Mouse (Mus musculus): Measurements from ENCODE around the gene Acot1. TPM values are rescaled to one million over a fixed set of nuclear protein-coding genes. Genes with fewer than 3 reads are reported as not detected.
"Not testable (repeated sequence)": the region's sequence is repeated elsewhere in the genome, so short reads cannot be mapped to it uniquely, and the experiment has no call there.

Gene Acot1
- polyA plus RNA-seq, 1 experiment from 2014 or later, result 267 TPM

GRCm38 (mm10) chr12:84030659-84031332, 21.5 kb downstream of the Acot1 start:
- peak; percentile 94 for TF ChIP-seq CTCF (IDR thresholded peaks at IDR 0.05; ENCODE audit: low read depth)
- ATAC-seq, result peak; percentile 78
- H3K9ac ChIP-seq (ENCODE audit: low read depth, low read length), result no peak overlapping the region
- H3K4me2 ChIP-seq (replicated peaks; ENCODE audit: low read depth), result no peak overlapping the region
- no peak overlapping the region for H3K4me3 ChIP-seq (ENCODE audit: low read depth, low read length)
- no peaks in the 10 kb centered on the region for H3K9me3 ChIP-seq (ENCODE audit: control insufficient read depth)
- no peaks in the 10 kb centered on the region for H3K36me3 ChIP-seq (ENCODE audit: control insufficient read depth, insufficient read depth)
- H3K4me1 ChIP-seq (replicated peaks; ENCODE audit: control insufficient read depth, insufficient read depth, low read length), result no peaks in the 10 kb centered on the region
- no peak overlapping the region for H3K27ac ChIP-seq (ENCODE audit: low read depth, low read length)
- H3K27me3 ChIP-seq (replicated peaks; ENCODE audit: control insufficient read depth, insufficient read depth, low read length), result no peaks in the 10 kb centered on the region
- WGBS, result 42% methylated on average over 4 of the region's 4 CpGs

GRCm38 (mm10) chr12:84032854-84033253, 23.6 kb downstream of the Acot1 start:
- WGBS, result 58% methylated on average over 4 of the region's 4 CpGs
- no peaks in the 10 kb centered on the region for H3K27me3 ChIP-seq (replicated peaks; ENCODE audit: control insufficient read depth, insufficient read depth, low read length)
- no peak overlapping the region for H3K9ac ChIP-seq (ENCODE audit: low read depth, low read length)

GRCm38 (mm10) chr12:84033302-84033701, 24.0 kb downstream of the Acot1 start:
- 65% methylated on average over 2 of the region's 2 CpGs for WGBS
- peak overlapping the region; percentile 46; the same call in 1 of the 2 replicates for H3K27ac ChIP-seq (ENCODE audit: low read depth, low read length)
- ATAC-seq; H3K9me3 ChIP-seq (ENCODE audit: control insufficient read depth); H3K9ac ChIP-seq (ENCODE audit: low read depth, low read length); H3K27me3 ChIP-seq (replicated peaks; ENCODE audit: control insufficient read depth, insufficient read depth, low read length); H3K4me3 ChIP-seq (ENCODE audit: low read depth, low read length); H3K36me3 ChIP-seq (ENCODE audit: control insufficient read depth, insufficient read depth); H3K4me1 ChIP-seq (replicated peaks; ENCODE audit: control insufficient read depth, insufficient read depth, low read length); H3K4me2 ChIP-seq (replicated peaks; ENCODE audit: low read depth): not testable (repeated sequence)

More at GRCm38 (mm10) chr12:84032854-84033253, 23.6 kb downstream of the Acot1 start:
- Histone ChIP-seq H3K4me1 (replicated peaks; ENCODE audit: control insufficient read depth, insufficient read depth, low read length) (no peaks in the 10 kb centered on the region), H3K4me2 (replicated peaks; ENCODE audit: low read depth) (no peak overlapping the region), H3K4me3 (ENCODE audit: low read depth, low read length) (no peak overlapping the region), H3K27ac (ENCODE audit: low read depth, low read length) (peak overlapping the region; percentile 46; the same call in 1 of the 2 replicates), H3K36me3 (ENCODE audit: control insufficient read depth, insufficient read depth) (no peaks in the 10 kb centered on the region), H3K9me3 (ENCODE audit: control insufficient read depth) (no peaks in the 10 kb centered on the region)
- ATAC-seq, result no peak
- TF ChIP-seq CTCF (IDR thresholded peaks at IDR 0.05; ENCODE audit: low read depth), result no peak

GRCm38 (mm10) chr12:84034108-84034507, 24.8 kb downstream of the Acot1 start:
- Histone ChIP-seq H3K4me3 (ENCODE audit: low read depth, low read length) (no peak overlapping the region), H3K27ac (ENCODE audit: low read depth, low read length) (no peak overlapping the region), H3K4me1 (replicated peaks; ENCODE audit: control insufficient read depth, insufficient read depth, low read length) (no peaks in the 10 kb centered on the region), H3K4me2 (replicated peaks; ENCODE audit: low read depth) (no peak overlapping the region), H3K27me3 (replicated peaks; ENCODE audit: control insufficient read depth, insufficient read depth, low read length) (no peaks in the 10 kb centered on the region), H3K9ac (ENCODE audit: low read depth, low read length) (no peak overlapping the region), H3K36me3 (ENCODE audit: control insufficient read depth, insufficient read depth) (no peaks in the 10 kb centered on the region), H3K9me3 (ENCODE audit: control insufficient read depth) (no peaks in the 10 kb centered on the region)
- no peak for TF ChIP-seq CTCF (IDR thresholded peaks at IDR 0.05; ENCODE audit: low read depth)
- no peak for ATAC-seq
- 16% methylated on average over 4 of the region's 4 CpGs for WGBS

- Histone ChIP-seq H3K27ac (ENCODE audit: low read depth, low read length) (peak within 1 kb of the TSS; percentile 87), H3K4me3 (ENCODE audit: low read depth, low read length) (peak within 1 kb of the TSS; percentile 45), H3K4me2 (replicated peaks; ENCODE audit: low read depth) (peak within 1 kb of the TSS; percentile 71), H3K9ac (ENCODE audit: low read depth, low read length) (peak within 1 kb of the TSS; percentile 57)
- not testable (repeated sequence) for H3K27me3 ChIP-seq (replicated peaks; ENCODE audit: control insufficient read depth, insufficient read depth, low read length); H3K9me3 ChIP-seq (ENCODE audit: control insufficient read depth); H3K36me3 ChIP-seq (ENCODE audit: control insufficient read depth, insufficient read depth); H3K4me1 ChIP-seq (replicated peaks; ENCODE audit: control insufficient read depth, insufficient read depth, low read length)
- peak; percentile 90 for ATAC-seq
- WGBS, result 4% methylated on average over 32 of the region's 32 CpGs
Observed at GRCm38 (mm10) chr12:84038241-84038640, 29.0 kb downstream of the Acot1 start, which contains the start of gene Acot4. Gene Acot4, plus strand, starts transcription at chr12:84038379.

- WGBS, result 3% methylated on average over 39 of the region's 39 CpGs
- not testable (repeated sequence) for H3K27me3 ChIP-seq (replicated peaks; ENCODE audit: control insufficient read depth, insufficient read depth, low read length); H3K4me1 ChIP-seq (replicated peaks; ENCODE audit: control insufficient read depth, insufficient read depth, low read length); H3K36me3 ChIP-seq (ENCODE audit: control insufficient read depth, insufficient read depth); H3K9me3 ChIP-seq (ENCODE audit: control insufficient read depth)
- peak within 1 kb of the TSS; percentile 71 for H3K4me2 ChIP-seq (replicated peaks; ENCODE audit: low read depth)
- peak; percentile 70 for ATAC-seq
- peak within 1 kb of the TSS; percentile 45 for H3K4me3 ChIP-seq (ENCODE audit: low read depth, low read length)
- peak within 1 kb of the TSS; percentile 87 for H3K27ac ChIP-seq (ENCODE audit: low read depth, low read length)
- peak within 1 kb of the TSS; percentile 57 for H3K9ac ChIP-seq (ENCODE audit: low read depth, low read length)
Observed at GRCm38 (mm10) chr12:84038691-84039111, 29.4 kb downstream of the Acot1 start, which contains the start of gene Gm49366. Gene Gm49366, plus strand, starts transcription at chr12:84038935.
